Mouse (Mus musculus) neural tube, embryonic 15.5 days (tissue): ENCODE data around the gene Elk3. TPM values are rescaled to one million over a fixed set of nuclear protein-coding genes. Genes with fewer than 3 reads are reported as not detected.
A peak's percentile ranks its signal among the peaks of the same experiment; 100 is the strongest.

Experiments
- ATAC-seq: fragments of 200-750 bp; cut with Nextera tagmentation; 2 replicates; pipeline ENCODE4 v1.8.0; 2017; ENCODE audit warnings: mild to moderate bottlenecking, moderate TSS enrichment, moderate library complexity; ENCODE audit not compliant: low FRiP score
- H3K27ac ChIP-seq: fragments of 300-500 bp; sonication (generic); replicated peaks from 2 replicates; pipeline ENCODE4 v1.5.1; 2015; ENCODE audit warnings: mild to moderate bottlenecking, inconsistent platforms
- H3K27me3 ChIP-seq: fragments of 300-500 bp; sonication (generic); replicated peaks from 2 replicates; pipeline ENCODE4 v1.6.1; 2015; ENCODE audit warnings: inconsistent platforms
- H3K36me3 ChIP-seq: fragments of 300-500 bp; sonication (generic); 2 replicates; pipeline ENCODE4 v1.6.1; 2015; ENCODE audit warnings: inconsistent platforms
- H3K4me1 ChIP-seq: fragments of 300-500 bp; sonication (generic); 2 replicates; pipeline ENCODE4 v1.6.1; 2015; ENCODE audit warnings: inconsistent platforms
- H3K4me2 ChIP-seq: fragments of 300-500 bp; sonication (generic); 2 replicates; pipeline ENCODE4 v1.6.1; 2015; ENCODE audit warnings: inconsistent platforms, mild to moderate bottlenecking, moderate library complexity
- H3K4me3 ChIP-seq: fragments of 300-500 bp; sonication (generic); replicated peaks from 2 replicates; pipeline ENCODE4 v1.5.1; 2015; ENCODE audit warnings: mild to moderate bottlenecking, inconsistent platforms
- H3K9ac ChIP-seq: fragments of 300-500 bp; sonication (generic); replicated peaks from 2 replicates; pipeline ENCODE4 v1.6.1; 2015; ENCODE audit warnings: mild to moderate bottlenecking, inconsistent platforms
- H3K9me3 ChIP-seq: fragments of 300-500 bp; sonication (generic); replicated peaks from 2 replicates; pipeline ENCODE4 v1.6.1; 2016; ENCODE audit warnings: inconsistent platforms
- WGBS: fragments of 180-500 bp; shearing (Covaris S2); methylation state at CpG from one replicate; pipeline ENCODE4 v1.1.7; 2015; ENCODE audit warnings: mixed read lengths; 5-methylcytosine and 5-hydroxymethylcytosine counted together
- polyA plus RNA-seq: library from polyadenylated mRNA; unstranded; fragments of >200 nt; fragmentation: Nextera tagmentation; extraction: Ambion mirVana; gene quantifications from 2 replicates; pipeline ENCODE4 v1.2.1, GENCODE M21; 2015

The Elk3 gene
- polyA plus RNA-seq, 1 experiment from 2014 or later: 8.6 TPM

GRCm38 (mm10) chr10:93248416-93248815 lies 62.5 kb downstream of the Elk3 start:
- Histone ChIP-seq H3K9me3 (no peaks in the 10 kb centered on the region), H3K27ac (no peak overlapping the region; the same call in 1 of the 2 replicates), H3K4me3 (no peak overlapping the region), H3K36me3 (peaks cover 5% of the 10 kb centered on the region; the same call in 1 of the 2 replicates), H3K4me2 (no peak overlapping the region), H3K27me3 (no peaks in the 10 kb centered on the region), H3K4me1 (peaks cover 19% of the 10 kb centered on the region), H3K9ac (no peak overlapping the region)
- 71% methylated on average over 8 of the region's 8 CpGs for WGBS
- no peak for ATAC-seq

GRCm38 (mm10) chr10:93247902-93248301 lies 63.0 kb downstream of the Elk3 start:
- no peak overlapping the region for H3K4me3 ChIP-seq
- no peak overlapping the region for H3K4me2 ChIP-seq
- no peak overlapping the region for H3K9ac ChIP-seq
- 0 out of 2 replicates have a peak, but pooled peaks have one; percentile 33 for ATAC-seq
- WGBS: 32% methylated on average over 6 of the region's 6 CpGs
- no peaks in the 10 kb centered on the region for H3K9me3 ChIP-seq
- no peaks in the 10 kb centered on the region for H3K27me3 ChIP-seq
- no peak overlapping the region for H3K27ac ChIP-seq
- H3K36me3 ChIP-seq: peaks cover 5% of the 10 kb centered on the region; the same call in 1 of the 2 replicates
- H3K4me1 ChIP-seq: peaks cover 19% of the 10 kb centered on the region

GRCm38 (mm10) chr10:93247422-93247821 lies 63.5 kb downstream of the Elk3 start:
- Histone ChIP-seq H3K9ac (no peak overlapping the region), H3K27ac (peak overlapping the region; percentile 37), H3K4me1 (peaks cover 19% of the 10 kb centered on the region), H3K36me3 (peaks cover 5% of the 10 kb centered on the region; the same call in 1 of the 2 replicates), H3K4me2 (no peak overlapping the region), H3K27me3 (no peaks in the 10 kb centered on the region), H3K9me3 (no peaks in the 10 kb centered on the region), H3K4me3 (no peak overlapping the region)
- 72% methylated on average over 12 of the region's 12 CpGs for WGBS
- ATAC-seq: no peak

GRCm38 (mm10) chr10:93246185-93246920 lies 64.6 kb downstream of the Elk3 start:
- no peaks in the 10 kb centered on the region for H3K9me3 ChIP-seq
- 0 out of 2 replicates have a peak overlapping the region, but pooled peaks have one; percentile 9 for H3K27ac ChIP-seq
- ATAC-seq: no peak
- WGBS: 94% methylated on average over 7 of the region's 7 CpGs
- no peak overlapping the region for H3K9ac ChIP-seq
- H3K4me1 ChIP-seq: peaks cover 19% of the 10 kb centered on the region
- H3K4me2 ChIP-seq: no peak overlapping the region
- peaks cover 14% of the 10 kb centered on the region; the same call in 1 of the 2 replicates for H3K36me3 ChIP-seq
- no peak overlapping the region for H3K4me3 ChIP-seq
- H3K27me3 ChIP-seq: no peaks in the 10 kb centered on the region

- peaks cover 11% of the 10 kb centered on the region for H3K4me1 ChIP-seq
- no peaks in the 10 kb centered on the region for H3K9me3 ChIP-seq
- ATAC-seq: no peak
- H3K9ac ChIP-seq: no peak overlapping the region
- H3K27me3 ChIP-seq: no peaks in the 10 kb centered on the region
- H3K4me3 ChIP-seq: no peak overlapping the region
- peaks cover 27% of the 10 kb centered on the region for H3K36me3 ChIP-seq
- no peak overlapping the region for H3K27ac ChIP-seq
- WGBS: 83% methylated on average over 10 of the region's 10 CpGs
- H3K4me2 ChIP-seq: no peak overlapping the region
These were observed 66.7 kb downstream of the Elk3 start for GRCm38 (mm10) chr10:93244209-93244705.

GRCm38 (mm10) chr10:93242861-93243260 lies 68.1 kb downstream of the Elk3 start:
- Histone ChIP-seq H3K27ac (no peak overlapping the region), H3K9me3 (no peaks in the 10 kb centered on the region), H3K27me3 (no peaks in the 10 kb centered on the region), H3K36me3 (peaks cover 30% of the 10 kb centered on the region), H3K4me3 (no peak overlapping the region), H3K9ac (no peak overlapping the region), H3K4me2 (no peak overlapping the region), H3K4me1 (peaks cover 6% of the 10 kb centered on the region)
- no peak for ATAC-seq
- WGBS: 4% methylated on average over 5 of the region's 5 CpGs

GRCm38 (mm10) chr10:93242208-93242607 lies 68.7 kb downstream of the Elk3 start:
- Histone ChIP-seq H3K4me1 (no peaks in the 10 kb centered on the region), H3K36me3 (peaks cover 31% of the 10 kb centered on the region), H3K9ac (no peak overlapping the region), H3K27ac (no peak overlapping the region), H3K9me3 (no peaks in the 10 kb centered on the region), H3K4me3 (no peak overlapping the region), H3K27me3 (no peaks in the 10 kb centered on the region), H3K4me2 (no peak overlapping the region)
- ATAC-seq: no peak
- 13% methylated on average over 3 of the region's 3 CpGs for WGBS

GRCm38 (mm10) chr10:93239201-93239806 lies 71.6 kb downstream of the Elk3 start:
- WGBS: 83% methylated on average over 9 of the region's 9 CpGs
- no peaks in the 10 kb centered on the region for H3K27me3 ChIP-seq
- peaks cover 51% of the 10 kb centered on the region for H3K36me3 ChIP-seq
- no peaks in the 10 kb centered on the region for H3K4me1 ChIP-seq
- no peak overlapping the region for H3K4me2 ChIP-seq
- H3K4me3 ChIP-seq: no peak overlapping the region
- H3K9me3 ChIP-seq: no peaks in the 10 kb centered on the region
- no peak overlapping the region for H3K9ac ChIP-seq
- H3K27ac ChIP-seq: no peak overlapping the region
- no peak for ATAC-seq

GRCm38 (mm10) chr10:93234692-93235091 lies 76.2 kb downstream of the Elk3 start:
- H3K27ac ChIP-seq: no peak overlapping the region
- WGBS: 92% methylated on average over 9 of the region's 9 CpGs

GRCm38 (mm10) chr10:93233665-93234194 lies 77.2 kb downstream of the Elk3 start:
- H3K9me3 ChIP-seq: no peaks in the 10 kb centered on the region
- no peak overlapping the region for H3K4me3 ChIP-seq
- WGBS: 92% methylated on average over 6 of the region's 6 CpGs
- H3K9ac ChIP-seq: no peak overlapping the region
- no peak overlapping the region for H3K4me2 ChIP-seq
- H3K4me1 ChIP-seq: no peaks in the 10 kb centered on the region
- no peak overlapping the region for H3K27ac ChIP-seq
- peaks cover 37% of the 10 kb centered on the region for H3K36me3 ChIP-seq
- H3K27me3 ChIP-seq: no peaks in the 10 kb centered on the region
- no peak for ATAC-seq

More at GRCm38 (mm10) chr10:93234692-93235091, 76.2 kb downstream of the Elk3 start:
- no peak overlapping the region for H3K9ac ChIP-seq
- H3K9me3 ChIP-seq: no peaks in the 10 kb centered on the region
- no peak overlapping the region for H3K4me2 ChIP-seq
- no peaks in the 10 kb centered on the region for H3K4me1 ChIP-seq
- no peaks in the 10 kb centered on the region for H3K27me3 ChIP-seq
- peaks cover 45% of the 10 kb centered on the region for H3K36me3 ChIP-seq
- H3K4me3 ChIP-seq: no peak overlapping the region
- no peak for ATAC-seq

- no peak overlapping the region for H3K4me2 ChIP-seq
- 91% methylated on average over 5 of the region's 5 CpGs for WGBS
- H3K36me3 ChIP-seq: peaks cover 36% of the 10 kb centered on the region
- no peak overlapping the region for H3K9ac ChIP-seq
- no peaks in the 10 kb centered on the region for H3K9me3 ChIP-seq
- no peak for ATAC-seq
- no peaks in the 10 kb centered on the region for H3K27me3 ChIP-seq
- no peak overlapping the region for H3K4me3 ChIP-seq
- H3K27ac ChIP-seq: no peak overlapping the region
- 0 out of 2 replicates have a peak, but pooled peaks cover 4% of the 10 kb centered on the region for H3K4me1 ChIP-seq
These were observed 79.0 kb downstream of the Elk3 start for GRCm38 (mm10) chr10:93231893-93232292.
